Mouse (Mus musculus): Measurements from ENCODE around the gene Nfia.

Nfia gene

DNA sequence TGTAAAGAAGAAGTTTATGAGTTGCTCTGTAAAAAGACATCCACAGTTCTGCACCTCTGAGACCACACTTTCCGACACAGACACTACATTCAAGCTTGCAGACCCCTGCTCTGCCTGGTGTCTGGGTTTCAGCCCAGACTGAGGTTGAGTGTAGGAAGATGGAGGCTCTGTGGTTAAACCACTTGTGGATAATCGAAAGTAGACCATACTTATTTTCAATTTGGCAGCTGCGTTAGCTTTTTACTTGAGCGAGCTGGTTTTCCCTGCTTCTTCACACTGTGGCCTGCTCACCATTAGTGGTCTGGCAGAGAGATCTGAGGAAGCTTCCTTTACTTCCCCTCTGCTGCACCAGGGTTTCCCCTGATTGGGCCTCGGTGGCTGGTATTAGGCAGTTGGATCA lies 123.4 kb downstream of the Nfia start:
- intact Hi-C loops (cut with DNase I): no loop called here

DNA sequence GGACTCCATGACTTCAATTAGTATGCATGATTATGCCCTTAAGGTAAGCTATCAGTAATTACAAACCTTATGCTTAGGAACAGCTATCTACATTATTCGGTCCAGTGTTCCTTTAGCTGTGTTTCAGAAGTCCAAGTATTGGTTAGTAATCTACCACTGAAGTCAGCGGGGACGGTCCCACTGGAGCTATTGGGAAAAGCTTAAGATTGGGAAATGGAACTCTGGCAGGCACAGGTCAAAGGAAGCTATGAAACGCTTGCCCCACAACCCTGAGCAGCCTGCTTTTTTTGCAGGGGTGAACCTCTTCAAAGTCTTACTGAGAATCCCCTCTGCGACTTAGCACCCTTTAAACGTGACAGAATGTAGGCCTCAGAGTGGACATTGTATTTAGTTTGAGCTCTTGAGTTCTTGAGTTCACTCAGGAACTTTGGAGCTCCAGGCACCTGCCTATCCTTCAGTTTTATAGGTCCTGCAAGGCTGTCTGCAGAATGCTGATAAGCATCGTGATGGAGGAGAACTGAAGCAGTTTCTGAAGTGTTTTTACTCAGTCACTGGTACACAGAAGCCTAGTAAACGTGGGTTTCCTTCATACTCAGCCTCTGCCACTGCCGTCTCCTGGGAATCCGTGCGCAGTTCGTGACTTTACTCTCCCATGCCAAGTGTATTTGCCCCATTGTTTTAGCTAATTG lies 127.9 kb downstream of the Nfia start:
- intact Hi-C loops (cut with DNase I): no loop called here

GRCm38 (mm10) chr4:97905826-97906225 lies 133.3 kb downstream of the Nfia start:
- intact Hi-C loops (cut with DNase I): no loop called here

DNA sequence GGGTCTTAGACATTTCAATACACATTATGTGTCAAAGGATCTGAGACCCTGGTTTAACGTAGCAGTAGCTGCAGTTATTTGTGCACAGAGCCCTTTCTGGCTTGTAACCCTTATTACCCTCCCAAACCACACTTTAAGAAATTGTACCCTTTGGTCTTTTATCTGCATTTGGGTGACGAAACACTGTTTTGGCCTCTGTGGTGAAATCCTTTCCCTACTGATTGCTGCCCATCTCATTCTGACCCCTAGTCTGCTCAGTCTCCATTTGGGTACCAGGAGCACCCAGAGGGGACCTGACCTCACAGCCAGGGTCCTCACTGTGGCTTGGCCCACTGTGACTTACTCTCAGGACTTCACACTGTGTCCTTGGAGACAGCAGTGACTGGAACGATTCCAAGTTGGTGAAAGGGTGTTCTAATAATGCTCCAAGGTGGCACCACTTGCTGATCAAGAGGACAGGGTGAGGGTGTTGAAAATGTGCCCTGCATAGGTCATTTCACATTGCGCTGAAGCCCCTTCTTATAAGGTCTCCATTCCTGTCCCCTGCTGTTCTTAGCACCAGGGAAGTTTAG lies 136.1 kb downstream of the Nfia start:
- intact Hi-C loops (cut with DNase I): no loop called here

DNA sequence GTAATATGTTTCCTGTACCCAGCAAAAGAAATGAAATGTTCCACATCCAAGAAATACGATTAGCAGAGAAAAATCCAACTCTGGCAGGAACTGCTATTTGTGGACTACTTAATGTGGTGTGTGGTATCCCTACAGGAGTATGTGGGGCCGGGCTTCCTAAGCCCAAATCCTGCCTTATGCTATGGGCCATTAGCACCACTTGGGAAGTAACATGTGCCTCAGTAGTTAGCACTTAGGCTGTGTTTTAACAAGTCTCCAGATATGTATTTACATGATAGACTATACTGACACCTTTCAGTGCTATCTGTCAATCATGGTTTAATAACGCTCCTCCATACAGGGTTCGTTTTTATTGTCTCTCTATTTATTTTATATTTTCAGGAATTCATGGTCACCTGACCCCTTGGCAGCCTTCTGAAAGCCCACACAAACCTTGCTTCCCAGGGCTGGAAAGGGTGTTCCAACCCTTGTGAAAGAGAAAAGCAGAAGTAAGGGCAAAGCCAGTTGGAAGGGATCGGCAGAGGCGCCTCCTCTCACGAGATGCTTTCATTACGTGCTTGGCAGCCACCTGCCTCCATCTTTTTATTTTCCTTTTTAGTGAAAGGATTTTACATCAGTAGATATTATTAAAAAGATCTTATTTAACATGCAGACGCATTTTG lies 137.7 kb downstream of the Nfia start:
- intact Hi-C loops (cut with DNase I): no loop called here

- intact Hi-C loops (cut with DNase I): no loop called here
Observed at GRCm38 (mm10) chr4:97910777-97911580, 138.4 kb downstream of the Nfia start.

GRCm38 (mm10) chr4:97911755-97912154 lies 139.2 kb downstream of the Nfia start:
- intact Hi-C loops (cut with DNase I): no loop called here

DNA sequence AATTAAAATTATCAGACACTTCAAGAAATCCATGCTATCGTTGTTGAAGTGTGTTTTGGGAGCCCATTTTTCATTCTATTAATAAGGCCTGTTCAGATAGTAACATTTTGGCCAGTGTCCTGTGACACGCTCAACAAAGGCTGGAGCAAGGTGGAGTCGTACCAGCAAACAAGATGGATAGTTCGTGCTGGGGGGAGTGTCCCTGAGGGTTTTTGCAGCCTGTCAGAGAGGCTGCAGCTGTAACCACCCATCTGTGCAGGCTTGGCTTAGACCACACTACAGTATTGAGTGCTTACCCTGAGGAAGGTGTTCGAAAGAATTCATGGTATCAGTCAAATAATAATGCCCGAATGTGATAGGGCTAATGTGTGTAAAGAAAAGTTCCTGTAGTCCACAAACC lies 139.6 kb downstream of the Nfia start:
- intact Hi-C loops (cut with DNase I): no loop called here

DNA sequence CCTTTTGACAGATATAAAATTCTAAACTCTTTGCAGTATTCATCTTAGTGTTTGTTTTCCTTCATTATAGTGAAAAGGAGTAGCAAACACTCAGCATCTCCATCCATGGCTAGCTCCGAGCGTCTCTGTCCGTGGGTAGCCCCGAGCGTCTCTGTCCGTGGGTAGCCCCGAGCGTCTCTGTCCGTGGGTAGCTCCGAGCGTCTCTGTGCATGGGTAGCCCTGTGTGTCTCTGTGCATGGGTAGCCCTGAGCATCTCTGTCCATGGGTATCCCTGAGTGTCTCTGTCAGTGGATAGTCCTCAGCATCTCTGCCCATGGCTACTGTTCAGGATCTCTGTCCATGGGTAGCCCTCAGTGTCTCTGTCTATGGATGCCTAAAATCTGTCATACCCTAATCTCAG lies 140.0 kb downstream of the Nfia start:
- intact Hi-C loops (cut with DNase I): no loop called here

DNA sequence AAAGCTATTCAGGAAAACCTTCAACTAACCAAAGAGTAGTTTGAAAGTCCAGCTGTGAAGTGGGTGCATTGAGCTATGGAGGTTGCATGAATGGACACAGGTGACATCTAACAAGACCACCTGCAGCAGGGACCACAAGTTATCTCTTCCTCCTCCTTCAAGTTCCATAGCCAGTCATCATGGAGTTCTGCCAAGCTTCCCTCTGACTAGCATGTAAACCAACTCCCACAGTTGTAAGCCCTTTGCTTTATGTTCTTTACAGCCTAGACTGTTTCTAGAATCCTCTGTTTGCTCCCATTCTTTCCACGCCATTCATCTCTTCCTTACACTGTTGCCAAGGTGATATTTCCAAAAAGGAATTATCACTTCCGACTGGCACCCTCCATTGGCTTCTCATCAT lies 141.8 kb downstream of the Nfia start:
- intact Hi-C loops (cut with DNase I): no loop called here

- intact Hi-C loops (cut with DNase I): loop anchor here (5.0 kb wide), 1 partner anchor 42 kb away; no protein-coding TSS in a partner anchor
Observed at GRCm38 (mm10) chr4:97914761-97915160, 142.2 kb downstream of the Nfia start.

GRCm38 (mm10) chr4:97917568-97917967 lies 145.0 kb downstream of the Nfia start:
- intact Hi-C loops (cut with DNase I): loop anchor here (5.0 kb wide), 1 partner anchor 45 kb away; no protein-coding TSS in a partner anchor

DNA sequence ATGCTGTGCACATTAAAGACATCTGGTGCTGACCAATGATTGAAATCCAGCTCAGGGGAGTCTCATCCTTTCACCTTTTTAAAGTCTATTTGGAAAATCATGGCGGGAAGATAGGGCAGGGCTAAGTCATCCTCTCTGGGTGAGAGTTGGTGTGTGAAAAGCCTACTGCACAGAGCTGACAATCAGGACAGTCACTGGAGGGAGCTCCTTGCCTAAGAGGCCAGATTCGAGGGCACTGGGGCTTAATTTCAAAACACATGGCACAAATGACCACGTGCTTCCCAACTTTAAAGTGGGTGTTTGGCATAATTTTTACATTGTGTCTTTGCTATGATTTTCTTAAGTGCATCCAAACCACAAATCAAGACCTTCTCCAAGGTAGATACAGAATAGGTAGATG lies 146.1 kb downstream of the Nfia start:
- intact Hi-C loops (cut with DNase I): loop anchor here (5.0 kb wide), 1 partner anchor 46 kb away; no protein-coding TSS in a partner anchor

GRCm38 (mm10) chr4:97919773-97920172 lies 147.2 kb downstream of the Nfia start:
- intact Hi-C loops (cut with DNase I): loop anchor here (5.0 kb wide), 2 partner anchors 47 to 167 kb away; no protein-coding TSS in a partner anchor

DNA sequence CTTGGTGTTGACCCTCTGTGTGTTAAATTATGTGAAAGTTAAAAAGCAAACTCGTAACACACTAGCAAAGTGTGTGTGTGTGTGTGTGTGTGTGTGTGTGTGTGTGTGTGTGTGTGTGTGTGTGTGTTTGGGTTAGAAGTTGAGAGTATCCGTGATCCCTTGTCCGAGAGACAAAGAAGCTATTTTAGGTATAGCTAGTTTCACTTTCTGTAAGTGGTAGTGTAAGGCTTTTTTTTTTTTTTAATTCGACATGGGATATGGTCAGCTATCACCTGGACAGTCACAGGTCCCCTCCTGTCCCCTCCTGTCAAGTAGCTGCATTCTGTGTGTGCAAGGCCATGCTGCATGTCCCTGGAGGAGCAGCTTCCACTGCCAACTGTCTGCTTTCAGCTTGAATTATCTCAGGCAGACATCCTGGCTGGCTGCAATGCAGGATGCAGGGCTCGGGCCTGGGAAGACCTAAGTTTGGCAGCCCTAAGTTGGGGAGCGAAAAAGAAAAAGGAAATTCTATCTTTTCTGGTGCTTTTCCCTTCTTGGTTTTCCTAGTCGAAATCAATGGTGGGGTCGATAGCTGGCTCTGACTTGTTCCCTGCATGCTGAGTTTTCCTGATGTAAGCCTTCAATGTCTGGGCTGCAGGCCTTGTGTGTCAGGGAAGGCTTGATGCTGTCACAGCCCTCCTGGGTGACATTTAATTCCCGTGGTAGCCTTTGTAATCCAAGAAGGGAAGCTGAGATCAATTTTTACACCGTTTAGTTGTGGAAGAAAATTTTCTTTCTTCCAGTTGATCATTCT lies 147.9 kb downstream of the Nfia start:
- intact Hi-C loops (cut with DNase I): loop anchor here (5.0 kb wide), 1 partner anchor 168 kb away; no protein-coding TSS in a partner anchor

DNA sequence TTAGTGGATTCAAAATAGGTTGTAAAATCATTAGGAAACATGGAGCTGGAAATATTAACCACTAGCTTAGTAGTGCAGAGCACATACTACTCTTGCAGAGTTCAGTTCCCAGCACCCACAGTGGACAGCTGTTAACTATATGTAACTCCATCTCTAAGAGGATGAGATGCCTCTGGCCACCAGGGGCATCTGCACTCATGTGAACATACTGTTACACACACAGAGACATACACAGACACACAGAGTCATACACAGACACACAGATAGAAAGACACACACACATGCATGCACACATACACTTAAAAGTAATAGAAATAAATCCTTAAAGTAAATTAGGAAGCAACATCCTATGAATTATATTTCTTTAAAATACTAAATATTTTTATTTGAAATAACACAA lies 149.1 kb downstream of the Nfia start:
- intact Hi-C loops (cut with DNase I): loop anchor here (5.0 kb wide), 1 partner anchor 169 kb away; no protein-coding TSS in a partner anchor

- intact Hi-C loops (cut with DNase I): loop anchor here (5.0 kb wide), 1 partner anchor 171 kb away; no protein-coding TSS in a partner anchor
Observed at GRCm38 (mm10) chr4:97923248-97923647, 150.7 kb downstream of the Nfia start.

DNA sequence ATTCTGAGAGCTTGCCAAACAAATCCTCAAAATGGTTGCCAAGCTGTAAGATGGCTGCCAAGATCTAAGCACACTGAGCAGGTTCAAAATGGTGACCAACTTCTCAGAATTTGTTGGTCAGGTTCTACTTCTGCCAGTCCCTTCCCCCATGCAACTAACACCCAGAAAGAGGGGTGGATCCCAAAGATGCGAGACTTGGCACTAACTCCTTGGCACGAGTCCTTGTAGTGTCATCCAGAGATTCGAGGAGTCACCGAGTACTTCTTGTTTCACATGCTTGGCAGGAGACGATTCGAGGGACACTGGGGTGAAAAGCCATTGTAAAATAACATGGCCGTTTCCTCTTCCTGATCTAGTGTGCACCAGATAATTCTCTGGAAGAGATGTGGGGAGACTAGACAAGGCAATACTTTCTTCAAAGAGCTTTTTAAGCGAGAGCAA lies 151.4 kb downstream of the Nfia start:
- intact Hi-C loops (cut with DNase I): loop anchor here (5.0 kb wide), 1 partner anchor 172 kb away; no protein-coding TSS in a partner anchor

DNA sequence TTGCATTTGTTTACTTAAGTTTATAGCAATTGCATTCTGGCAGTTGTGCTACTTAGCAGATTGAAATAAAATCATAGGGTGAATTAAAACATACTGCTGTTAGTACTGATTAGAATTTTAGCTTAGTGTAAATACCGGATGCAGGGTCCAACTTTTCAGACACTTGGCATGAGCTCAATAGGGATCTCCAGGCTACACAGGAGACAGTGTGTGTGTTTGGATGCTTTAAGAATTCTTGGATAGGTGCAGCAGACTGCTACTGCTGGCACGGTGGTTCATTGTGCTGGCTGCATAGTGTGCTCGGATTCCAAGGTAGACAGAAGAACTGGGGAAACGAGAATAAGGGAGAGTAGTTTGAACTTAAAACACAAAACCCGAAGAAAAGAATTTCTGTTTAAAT lies 151.9 kb downstream of the Nfia start:
- intact Hi-C loops (cut with DNase I): loop anchor here (5.0 kb wide), 1 partner anchor 172 kb away; no protein-coding TSS in a partner anchor

GRCm38 (mm10) chr4:97924855-97925254 lies 152.3 kb downstream of the Nfia start:
- intact Hi-C loops (cut with DNase I): loop anchor here (5.0 kb wide), 2 partner anchors 153 to 173 kb away; partner anchors contain the start of gene Nfia

All from adrenal gland (tissue).